Mouse (Mus musculus) adrenal gland, adult 18-20 months (tissue): ENCODE data around the gene Gm8765. TPM values are rescaled to one million over a fixed set of nuclear protein-coding genes. Genes with fewer than 3 reads are reported as not detected.
"Not testable (repeated sequence)": the region's sequence is repeated elsewhere in the genome, so short reads cannot be mapped to it uniquely, and the experiment has no call there.

Experiments
- DNase-seq, 2 experiments: peaks; one replicate each; pipeline ENCODE4 v3.0.0; 2021 to 2022; ENCODE audit warnings: low spot score in 2 of 2
- long read RNA-seq, 2 experiments: library from polyadenylated mRNA; stranded (forward); transcript quantifications; one replicate each; pipeline ENCODE4 v2.0.0; 2021
- microRNA-seq, 2 experiments: library from miRNA; unstranded; fragments of <30 nt; microRNA quantifications; one replicate each; pipeline ENCODE4 v1.2.0; 2021; ENCODE audit warnings: borderline number of aligned reads in 2 of 2
- total RNA-seq, 2 experiments: library from RNA; stranded (reverse); gene quantifications; 1 replicate in 1 of 2; 2 replicates in 1 of 2; pipeline ENCODE4 v1.2.3; 2021

Gm8765 gene
- total RNA-seq, result not detected
- long read RNA-seq, experiment 1, result 0 reads
- long read RNA-seq, experiment 2, result 0 reads

DNA sequence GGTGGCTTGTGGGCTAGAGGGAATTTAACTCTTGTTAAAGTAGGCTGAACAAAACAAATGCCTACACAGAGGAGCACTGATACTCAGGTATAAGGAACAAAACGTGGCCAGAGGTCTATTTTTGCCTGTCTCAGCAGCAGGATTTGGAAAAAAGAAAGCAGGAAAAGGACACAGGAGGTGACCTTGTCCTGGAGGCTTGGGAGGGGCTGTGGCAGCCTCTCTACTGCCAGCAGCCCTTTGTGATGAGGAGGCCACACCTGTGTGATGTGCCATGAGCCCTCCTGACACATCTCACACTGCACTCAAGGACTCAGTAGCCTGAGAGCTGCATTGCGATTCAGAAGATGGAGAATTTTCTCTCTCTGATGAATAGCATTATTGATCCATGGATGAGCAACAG is at the start of gene Gm8765:
Gm8765 (plus strand) TSS at position 301 of the 400 bp plus-strand sequence.
- DNase-seq, result not testable (repeated sequence)

DNA sequence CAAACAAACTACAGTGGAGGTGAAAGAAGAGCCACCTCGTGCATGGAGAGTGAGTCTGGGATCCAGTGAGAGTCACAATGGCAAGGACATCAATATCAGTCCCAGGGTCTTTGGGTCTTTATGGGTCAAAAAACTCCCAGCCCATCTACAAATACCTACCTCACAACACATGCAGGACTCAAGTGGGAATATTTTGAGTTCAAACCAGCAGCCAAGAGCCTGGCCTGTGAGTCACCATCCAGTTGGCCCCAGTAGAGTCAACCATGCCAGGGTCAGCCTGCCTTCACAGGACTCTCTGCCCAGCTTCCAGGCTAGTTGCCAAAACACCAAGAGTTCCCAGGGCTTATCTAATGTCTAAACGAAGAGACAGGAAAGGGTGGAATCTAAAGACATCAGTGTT is 49.3 kb upstream of the Gm8765 start:
- not testable (repeated sequence) for DNase-seq

DNA sequence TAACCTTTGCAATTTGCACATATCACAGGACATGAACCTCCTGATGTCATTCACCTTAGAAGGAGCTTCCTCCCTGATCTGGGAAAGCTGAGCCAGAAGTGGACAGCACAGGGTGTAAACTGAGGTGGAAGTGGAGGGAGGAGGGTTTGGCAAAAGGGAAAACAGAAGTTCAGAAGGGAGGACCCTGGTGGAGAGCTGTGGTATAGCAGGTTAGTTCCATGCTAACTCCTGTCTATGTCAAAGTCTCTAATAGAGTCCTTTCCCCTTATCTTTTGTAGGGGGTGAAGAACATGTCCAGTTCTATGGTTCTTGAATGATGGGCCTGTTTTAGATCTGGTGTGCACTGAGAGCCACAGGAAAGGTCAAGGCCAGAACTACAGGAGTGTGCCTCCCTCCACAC is 52.2 kb downstream of the Gm8765 start:
- not testable (repeated sequence) for DNase-seq

DNA sequence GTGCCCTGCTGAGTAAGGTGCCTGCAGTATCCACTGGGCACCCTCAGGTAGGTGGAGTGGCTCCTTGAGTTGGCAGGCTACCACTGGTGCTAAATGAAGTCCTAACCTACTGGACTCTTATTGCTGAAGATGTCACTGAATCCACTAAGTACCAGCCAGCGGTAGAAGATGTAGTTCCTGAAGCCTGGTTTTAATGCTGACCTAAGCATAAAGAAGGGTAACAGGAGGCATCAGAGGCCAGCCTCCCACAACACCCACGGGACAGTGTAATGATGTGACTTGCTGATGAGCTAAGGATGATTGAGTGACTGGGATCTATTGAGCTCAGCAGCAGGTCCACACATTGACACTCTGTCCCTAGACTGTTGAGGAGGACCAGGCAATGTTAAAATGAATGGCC is 53.6 kb downstream of the Gm8765 start:
- DNase-seq, result no peak

DNA sequence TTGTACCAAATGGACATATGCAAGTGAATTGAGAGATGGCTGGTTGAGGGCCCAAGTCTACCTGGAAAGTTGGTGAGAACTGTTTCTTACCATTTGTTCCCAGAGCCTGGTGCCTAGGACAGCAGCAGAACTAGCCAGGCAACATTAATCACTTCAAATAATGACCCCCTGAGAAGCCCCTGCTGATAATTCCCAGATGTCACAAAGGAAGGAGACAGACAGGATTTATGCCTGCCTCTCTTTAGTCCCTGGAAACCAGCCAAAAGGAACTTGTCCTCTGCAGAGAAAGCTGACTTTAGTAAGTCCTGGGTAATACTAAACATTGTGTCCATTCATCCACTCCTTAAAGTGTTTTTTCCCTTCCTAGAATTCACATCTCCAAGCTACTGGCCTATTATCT is 54.8 kb downstream of the Gm8765 start:
- DNase-seq, result not testable (repeated sequence)

Small RNA genes lying within 50 kb of the gene (microRNA-seq; reads per million reads assigned to microRNA genes)
- gene Gm23952, result 0 reads per million in 2 experiments

Other genes starting within 250 kb of the Gm8765 start
- not detected for gene Nutm2, start 231.0 kb upstream of the Gm8765 start, total RNA-seq
- not detected for gene Gm904, start 55.1 kb upstream of the Gm8765 start, total RNA-seq